Mouse (Mus musculus): ENCODE measurements around the gene Dnajb14. TPM values are rescaled to one million over a fixed set of nuclear protein-coding genes. Genes with fewer than 3 reads are reported as not detected.
"Not testable (repeated sequence)": the region's sequence is repeated elsewhere in the genome, so short reads cannot be mapped to it uniquely, and the experiment has no call there.

Dnajb14 gene
- total RNA-seq (2021), result 10 to 100 TPM; 46.0 to 46.1 TPM
- long read RNA-seq, experiment 1, full-length matches to known transcripts, result 6 of 15 reads
- long read RNA-seq, experiment 1, partial matches to known transcripts, result 0 of 15 reads
- long read RNA-seq, experiment 1, other reads (novel, unspliced or antisense), result 9 of 15 reads
- long read RNA-seq, experiment 2, full-length matches to known transcripts, result 4 of 11 reads
- long read RNA-seq, experiment 2, partial matches to known transcripts, result 0 of 11 reads
- long read RNA-seq, experiment 2, other reads (novel, unspliced or antisense), result 7 of 11 reads

- DNase-seq (ENCODE audit: low spot score in 2 of 2), result peak; percentile 47 to 59
Measured at GRCm38 (mm10) chr3:137867437-137868093, at the start of gene Dnajb14. Dnajb14 (plus strand) TSS chr3:137867675.

DNA sequence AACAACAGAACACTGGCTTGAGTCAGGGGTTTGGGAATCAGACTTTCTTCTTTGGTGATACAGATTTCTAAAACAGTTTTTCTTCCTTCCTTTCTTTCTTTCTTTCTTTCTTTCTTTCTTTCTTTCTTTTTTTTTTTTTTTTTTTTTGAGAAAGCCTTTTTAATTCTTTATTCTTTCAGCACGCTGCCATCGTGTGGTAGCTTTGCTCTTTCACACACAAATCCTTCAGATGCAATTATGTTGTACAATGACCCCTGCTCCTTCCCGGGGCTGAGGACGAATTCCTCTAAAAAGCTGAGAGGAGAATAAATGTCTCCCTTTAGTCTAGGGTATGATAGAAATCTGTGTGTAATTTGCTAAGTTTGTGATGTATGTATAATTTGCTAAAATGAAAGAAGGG is 48.8 kb upstream of the Dnajb14 start:
- DNase-seq (ENCODE audit: low spot score in 2 of 2), result no peak

GRCm38 (mm10) chr3:137820688-137821467 is 46.6 kb upstream of the Dnajb14 start:
- no peak for DNase-seq (ENCODE audit: low spot score in 2 of 2)

DNA sequence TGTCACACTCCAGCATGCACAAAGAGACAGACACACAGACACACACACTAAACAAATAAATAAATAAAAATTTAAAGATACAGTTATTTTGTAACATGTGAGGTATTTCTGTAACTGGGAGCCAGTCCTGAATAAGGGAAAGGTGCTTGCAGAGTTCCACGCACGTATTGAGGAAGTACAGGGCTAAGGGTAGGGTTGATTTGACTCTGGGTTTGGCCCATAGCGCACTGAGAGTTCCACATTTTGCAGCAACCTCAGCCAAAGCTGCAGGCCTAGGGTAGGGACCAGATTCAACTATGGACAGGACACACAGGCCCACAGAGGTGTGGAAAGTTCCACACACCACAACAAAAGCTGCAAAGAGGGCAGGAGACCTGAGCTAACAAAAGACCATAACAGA is 44.2 kb upstream of the Dnajb14 start:
- no peak for DNase-seq (ENCODE audit: low spot score in 2 of 2)

- no peak for DNase-seq (ENCODE audit: low spot score in 2 of 2)
Measured at GRCm38 (mm10) chr3:137827678-137828077, 39.8 kb upstream of the Dnajb14 start.

- DNase-seq (ENCODE audit: low spot score in 2 of 2), result no peak
Measured at GRCm38 (mm10) chr3:137831156-137831555, 36.3 kb upstream of the Dnajb14 start.

GRCm38 (mm10) chr3:137833128-137833527 is 34.3 kb upstream of the Dnajb14 start:
- DNase-seq (ENCODE audit: low spot score in 2 of 2), result no peak

DNA sequence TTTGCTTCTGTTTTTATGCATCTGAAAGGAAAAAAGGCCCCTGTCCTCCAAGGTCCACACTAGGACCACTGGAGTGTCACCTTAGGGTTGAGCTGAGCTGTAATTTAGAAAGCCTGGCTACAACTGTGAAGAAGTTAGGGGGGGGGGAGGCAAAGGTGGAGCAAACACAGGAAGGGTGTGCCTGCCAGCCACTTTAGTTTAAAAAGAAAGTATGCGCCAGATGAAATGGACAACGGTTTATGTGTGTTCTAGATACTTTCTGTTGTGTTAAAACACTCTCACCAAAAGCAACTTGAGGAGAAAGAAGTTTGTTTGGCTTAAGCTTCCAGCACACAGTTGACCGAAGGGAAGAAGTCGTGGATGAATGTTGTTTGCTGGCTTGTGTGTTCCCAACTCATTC is 33.8 kb upstream of the Dnajb14 start:
- no peak for DNase-seq (ENCODE audit: low spot score in 2 of 2)

- DNase-seq (ENCODE audit: low spot score in 2 of 2), result no peak
Measured at GRCm38 (mm10) chr3:137836543-137836942, 30.9 kb upstream of the Dnajb14 start.

DNA sequence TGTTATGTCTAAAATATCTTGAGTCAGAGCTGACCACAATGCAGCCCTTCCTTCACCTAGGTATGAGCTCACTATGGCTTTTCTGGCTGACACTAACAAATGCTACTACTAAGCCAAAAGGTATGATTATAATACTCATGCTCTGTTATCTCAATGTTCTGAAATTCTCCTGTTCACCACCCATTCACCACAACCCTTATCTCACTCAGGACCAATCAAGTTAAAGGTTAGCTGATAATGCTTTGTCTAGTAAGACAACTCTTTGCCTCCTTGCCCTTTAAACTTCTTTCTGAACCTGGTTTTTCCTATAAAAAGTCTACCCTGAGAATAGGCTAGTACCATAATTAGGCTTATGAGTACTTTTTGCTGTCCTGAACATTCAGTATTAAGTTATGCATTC is 29.3 kb upstream of the Dnajb14 start:
- no peak for DNase-seq (ENCODE audit: low spot score in 2 of 2)

DNA sequence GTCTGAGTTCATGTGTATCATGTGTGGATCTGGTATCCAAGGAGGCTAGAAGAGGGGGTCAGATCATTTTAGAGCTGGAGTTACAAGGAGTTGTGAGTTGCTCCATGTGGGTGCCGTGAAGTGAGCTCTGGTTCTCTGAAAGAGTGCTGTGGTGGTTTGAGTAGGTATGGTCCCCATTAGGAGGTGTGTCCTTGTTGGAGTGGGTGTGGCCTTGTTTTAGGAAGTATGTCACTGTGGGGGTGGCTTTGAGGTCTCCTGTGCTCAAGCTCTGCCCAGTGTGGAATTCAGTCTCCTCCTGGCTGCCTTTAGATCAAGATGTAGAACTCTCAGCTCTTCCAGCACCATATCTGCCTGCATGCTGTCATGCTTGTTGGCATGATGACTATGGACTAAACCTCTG is 24.5 kb upstream of the Dnajb14 start:
- DNase-seq (ENCODE audit: low spot score in 2 of 2), result no peak

DNA sequence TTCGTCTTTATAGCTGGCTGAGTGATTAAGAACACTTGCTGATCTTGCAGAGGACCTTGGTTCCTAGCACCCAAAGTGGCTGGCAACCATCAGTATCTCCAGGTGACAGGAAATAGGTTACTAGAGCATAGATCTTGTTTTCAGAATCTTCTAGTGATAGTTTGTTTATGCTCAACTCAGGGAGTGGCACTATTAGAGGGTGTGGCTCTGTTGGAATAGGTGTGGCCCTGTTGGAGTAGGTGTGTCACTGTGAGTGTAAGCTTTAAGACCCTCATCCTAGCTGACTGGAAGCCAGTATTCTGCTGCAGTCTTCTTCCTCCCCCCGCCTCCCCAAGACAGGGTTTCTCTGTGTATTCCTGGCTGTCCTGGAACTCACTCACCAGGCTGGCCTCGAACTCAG is 23.2 kb upstream of the Dnajb14 start:
- no peak for DNase-seq (ENCODE audit: low spot score in 2 of 2)

DNA sequence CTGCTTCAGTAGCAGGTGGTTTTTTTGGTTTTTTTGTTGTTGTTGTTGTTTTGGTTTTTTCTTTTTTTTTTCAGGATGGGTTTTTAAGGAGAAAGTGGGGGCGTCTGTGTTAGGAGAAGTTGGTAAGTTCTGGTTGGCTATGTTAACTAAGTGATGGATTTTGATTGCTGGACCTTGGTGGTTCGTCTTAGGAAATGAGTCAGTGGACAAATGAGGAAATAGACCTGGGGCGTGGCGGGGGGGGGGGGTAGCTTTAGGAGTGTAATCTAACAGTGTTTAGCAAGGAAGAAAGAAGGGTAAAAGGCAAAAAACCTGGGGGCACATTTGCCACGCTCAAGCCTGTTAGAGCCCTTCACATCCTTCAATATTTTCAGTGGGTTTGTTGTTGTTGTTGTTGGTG is 20.9 kb upstream of the Dnajb14 start:
- no peak for DNase-seq (ENCODE audit: low spot score in 2 of 2)

DNA sequence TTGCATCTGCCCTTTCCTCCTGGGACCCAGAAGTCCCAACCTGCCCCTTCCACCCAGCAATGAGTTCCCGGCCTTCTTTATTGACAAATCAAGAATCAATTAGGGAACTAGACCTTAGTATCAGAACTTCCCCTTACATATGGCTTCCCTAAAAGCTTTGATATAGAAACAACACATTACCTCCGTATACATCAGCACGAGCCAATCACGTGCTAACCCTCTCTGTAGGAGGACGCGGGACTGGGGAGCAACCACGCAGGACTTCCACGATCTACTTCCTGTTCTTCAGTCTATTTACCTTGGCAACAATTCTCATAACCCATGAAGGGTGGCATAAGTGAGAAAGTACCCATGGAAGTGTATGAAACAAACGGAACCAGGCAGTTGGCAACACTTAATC is 19.1 kb upstream of the Dnajb14 start:
- DNase-seq (ENCODE audit: low spot score in 2 of 2), result no peak

DNA sequence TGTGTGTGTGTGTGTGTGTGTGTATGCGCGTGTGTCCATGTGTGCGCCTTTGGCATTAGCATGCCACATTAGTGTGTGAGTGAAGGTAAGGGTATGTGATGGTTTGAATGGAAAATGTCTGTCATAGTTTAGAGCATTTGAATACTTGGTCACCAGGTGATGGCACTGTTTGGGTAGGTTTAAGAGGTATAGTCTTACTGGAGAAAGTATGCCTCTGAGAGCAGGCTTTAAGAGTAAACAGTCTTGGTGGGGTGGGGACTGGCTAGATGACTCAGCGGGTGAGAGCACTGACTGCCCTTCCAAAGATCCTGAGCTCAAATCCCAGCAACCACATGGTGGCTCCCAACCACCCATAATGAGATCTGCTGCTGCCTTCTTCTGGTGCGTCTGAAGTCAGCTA is 17.8 kb upstream of the Dnajb14 start:
- no peak for DNase-seq (ENCODE audit: low spot score in 2 of 2)

- no peak for DNase-seq (ENCODE audit: low spot score in 2 of 2)
Measured at GRCm38 (mm10) chr3:137851196-137851595, 16.3 kb upstream of the Dnajb14 start.

- DNase-seq (ENCODE audit: low spot score in 2 of 2), result not testable (repeated sequence)
Measured at GRCm38 (mm10) chr3:137853011-137853410, 14.5 kb upstream of the Dnajb14 start.

- DNase-seq (ENCODE audit: low spot score in 2 of 2), result no peak
Measured at GRCm38 (mm10) chr3:137855328-137855727, 12.1 kb upstream of the Dnajb14 start.

DNA sequence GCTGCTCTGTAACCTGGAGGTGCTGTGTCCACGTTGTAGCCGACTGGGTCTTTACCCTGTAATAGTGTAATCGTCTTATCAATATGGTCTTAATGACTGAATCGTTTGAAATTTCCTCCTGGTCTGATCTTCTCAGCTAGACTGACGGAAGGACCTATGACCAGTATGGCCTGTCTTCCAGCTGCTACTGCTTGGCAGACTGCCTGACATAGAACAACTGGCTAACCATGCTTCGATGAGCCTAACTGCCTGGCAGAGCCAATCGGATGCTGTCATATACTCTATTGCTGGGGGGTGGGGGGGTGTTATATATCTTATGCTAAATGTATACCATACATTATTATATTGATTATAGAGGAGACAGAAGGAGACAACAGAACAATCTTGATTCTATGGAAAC is 11.4 kb upstream of the Dnajb14 start:
- DNase-seq (ENCODE audit: low spot score in 2 of 2), result no peak

DNA sequence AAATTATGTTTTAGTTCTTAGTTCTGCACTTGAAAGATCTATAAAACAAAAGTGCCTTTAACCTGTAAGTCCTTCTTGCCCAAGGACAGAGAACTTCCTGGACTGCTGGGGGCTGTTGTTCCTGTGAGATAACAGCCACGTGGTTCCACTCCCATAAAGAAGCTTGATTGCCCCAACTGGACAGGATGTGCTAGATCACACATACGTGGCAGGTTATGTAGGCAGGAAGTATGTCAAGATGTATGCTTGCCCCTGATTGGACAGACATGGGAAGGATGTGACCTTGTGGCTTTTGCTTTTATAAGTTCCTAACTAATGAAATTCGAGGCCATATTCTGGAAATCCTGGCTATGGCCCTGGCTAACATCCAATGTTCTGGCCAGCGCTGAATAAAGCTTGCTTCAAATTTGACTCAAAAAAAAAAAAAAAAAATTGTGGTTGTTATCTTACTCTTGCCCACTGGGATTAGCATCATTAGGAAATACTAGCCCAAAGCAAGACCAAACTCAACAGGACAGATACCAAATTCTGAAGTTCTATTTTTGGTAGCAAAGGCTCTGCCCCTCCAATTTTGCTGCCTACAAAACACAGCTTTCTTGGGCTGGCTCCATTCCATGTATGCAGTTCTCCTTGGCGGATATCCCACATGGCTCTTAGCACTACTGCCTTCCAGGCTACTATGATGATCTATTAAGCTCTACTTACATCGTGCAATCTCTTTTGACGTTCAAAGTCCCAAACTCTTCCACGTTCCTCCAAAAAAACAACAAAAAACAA is 6.9 kb upstream of the Dnajb14 start:
- DNase-seq (ENCODE audit: low spot score in 2 of 2), result no peak

DNA sequence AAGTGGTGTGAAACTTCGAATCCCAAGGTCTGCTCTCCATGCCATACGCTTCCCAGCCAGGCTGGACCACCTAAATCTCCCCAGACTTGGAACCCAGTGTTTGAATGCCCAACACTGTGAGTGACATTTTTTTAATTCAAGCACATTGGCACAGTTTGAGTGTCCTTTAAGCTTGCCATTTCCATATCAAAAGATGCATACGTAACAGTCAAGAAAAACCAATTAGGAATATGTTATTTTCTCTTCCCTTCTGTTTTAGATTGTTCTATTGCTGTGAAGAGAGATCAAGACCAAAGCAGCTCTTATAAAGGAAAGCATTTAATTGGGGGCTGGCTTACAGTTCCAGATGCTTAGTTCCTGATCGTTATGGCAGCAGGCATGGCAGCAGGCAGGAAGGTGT is 6.0 kb upstream of the Dnajb14 start:
- no peak for DNase-seq (ENCODE audit: low spot score in 2 of 2)

Data from left cerebral cortex, adult 18-20 months (tissue).